Comparison of ENCODE assay signal across 8 mouse cellular contexts in the genomic region with DNA sequence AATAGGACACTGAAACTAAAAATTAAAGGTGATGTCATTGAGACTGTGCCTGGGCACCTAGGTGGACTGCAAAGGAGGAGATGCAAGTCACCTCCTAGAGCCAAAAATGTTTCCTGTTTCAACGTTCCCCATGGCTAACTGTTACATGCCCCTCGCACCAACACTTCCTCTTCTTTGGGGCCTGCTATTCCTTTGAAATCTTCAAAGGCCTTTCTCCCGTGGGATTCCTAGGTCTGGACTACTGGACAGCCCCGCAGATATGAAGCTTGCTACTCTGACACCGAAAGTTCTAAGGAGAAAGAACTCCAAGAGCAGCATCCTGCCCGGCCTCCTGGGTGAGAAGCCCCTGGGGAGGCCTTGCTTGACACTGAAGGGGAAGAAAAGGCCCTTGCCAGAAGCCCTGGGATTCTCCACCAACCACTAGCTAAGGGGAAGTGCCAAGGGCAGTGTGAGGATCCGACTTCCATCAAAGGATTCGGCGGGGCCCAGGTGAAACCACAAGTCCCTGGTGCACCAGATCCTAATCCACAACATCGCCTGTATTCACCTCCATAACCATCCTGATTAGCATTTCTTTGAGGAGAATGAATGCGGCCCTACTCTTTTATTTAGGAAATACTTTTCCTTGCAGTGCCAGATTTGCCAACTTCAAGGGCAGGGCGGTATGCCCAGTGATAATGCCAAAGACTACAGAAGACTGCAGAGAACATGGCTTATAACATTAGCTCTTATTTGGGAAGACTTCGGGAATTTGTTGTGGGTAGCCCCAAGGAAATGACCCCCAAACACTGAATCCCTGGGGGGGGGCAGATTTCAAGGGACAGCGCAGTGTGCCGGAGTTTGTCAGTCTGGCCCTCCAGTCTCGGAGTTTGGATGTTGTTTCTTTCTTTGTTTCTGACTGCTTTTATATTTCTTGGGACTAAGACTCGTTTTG. TPM values are rescaled to one million over a fixed set of nuclear protein-coding genes. Genes with fewer than 3 reads are reported as not detected.
DNase-seq lines count a peak whose midpoint lies in the region; ATAC-seq and TF ChIP-seq lines count a peak whose summit lies in the region.

No protein-coding gene starts in this region.

- intact Hi-C loops in heart, postnatal 36 days (cut with DNase I) = loop anchor here (5.0 kb wide), 1 partner anchor 64 kb away; no protein-coding TSS in a partner anchor

- no peak overlapping the region for H3K27ac ChIP-seq in liver, adult 2 months (replicated peaks; ENCODE audit: insufficient read depth, low read depth, low read length)
- no peak overlapping the region; the same call in 1 of the 2 replicates for H3K27ac ChIP-seq in lung, postnatal 0 days (ENCODE audit: low read length)
- H3K27ac ChIP-seq in stomach, postnatal 0 days (replicated peaks) = peak overlapping the region; percentile 78; the same call in 1 of the 2 replicates

- H3K9ac ChIP-seq in liver, adult 2 months (ENCODE audit: low read depth, low read length) = 0 out of 2 replicates have a peak overlapping the region, but pooled peaks have one; percentile 85
- H3K9ac ChIP-seq in lung, postnatal 0 days (replicated peaks; ENCODE audit: low read depth) = peak overlapping the region; percentile 49; the same call in 1 of the 2 replicates
- H3K9ac ChIP-seq in stomach, postnatal 0 days (ENCODE audit: low read length) = peak overlapping the region; percentile 80

- no peaks in the 10 kb centered on the region for H3K36me3 ChIP-seq in liver, adult 2 months (ENCODE audit: control insufficient read depth, insufficient read depth, low read length)
- no peaks in the 10 kb centered on the region for H3K36me3 ChIP-seq in lung, postnatal 0 days (ENCODE audit: insufficient read depth, low read length)
- H3K36me3 ChIP-seq in stomach, postnatal 0 days (ENCODE audit: control insufficient read depth, insufficient read depth, low read length) = no peaks in the 10 kb centered on the region

- DNase-seq in liver, adult 2 months (ENCODE audit: extremely low read depth, low read depth, low spot score) = no peak
- DNase-seq in liver = no peak
- peak; percentile 22 for DNase-seq in embryo, embryonic 9.5 days (ENCODE audit: extremely low spot score)
- peak; percentile 32 to 55 for DNase-seq in heart, postnatal 36 days
- DNase-seq in lung, postnatal 0 days (ENCODE audit: low spot score) = no peak
- DNase-seq in stomach, postnatal 0 days (ENCODE audit: low spot score) = no peak
- DNase-seq in layer of hippocampus, postnatal 36 days = no peak

- no peak for TF ChIP-seq CTCF in liver, adult 2 months (IDR thresholded peaks at IDR 0.05; ENCODE audit: low read depth, low read length)
- TF ChIP-seq CTCF in lung, postnatal 0 days (IDR thresholded peaks at IDR 0.05) = no peak
- no peak for TF ChIP-seq CTCF in stomach, postnatal 0 days (IDR thresholded peaks at IDR 0.05; ENCODE audit: low read depth)

- no peak for TF ChIP-seq EP300 in lung, postnatal 0 days (IDR thresholded peaks at IDR 0.05)
- no peak for TF ChIP-seq EP300 in stomach, postnatal 0 days (optimal IDR thresholded peaks at IDR 0.05)

- ATAC-seq in lung, postnatal 0 days = no peak
- no peak for ATAC-seq in stomach, postnatal 0 days (ENCODE audit: low FRiP score, low TSS enrichment)
- ATAC-seq in erythroblast, adult 5-6 weeks (replicated peaks; ENCODE audit: low FRiP score, poor library complexity, severe bottlenecking) = no peak

- peak overlapping the region; percentile 86 for H3K4me3 ChIP-seq in liver, adult 2 months (ENCODE audit: insufficient read depth, low read depth, low read length)
- H3K4me3 ChIP-seq in lung, postnatal 0 days (ENCODE audit: low read depth, low read length) = peak overlapping the region; percentile 53
- H3K4me3 ChIP-seq in stomach, postnatal 0 days (ENCODE audit: low read depth, low read length) = peak overlapping the region; percentile 77

- H3K9me3 ChIP-seq in lung, postnatal 0 days (ENCODE audit: low read length) = no peaks in the 10 kb centered on the region
- H3K9me3 ChIP-seq in stomach, postnatal 0 days (ENCODE audit: control insufficient read depth, low read length) = no peaks in the 10 kb centered on the region

- H3K4me1 ChIP-seq in liver, adult 2 months (ENCODE audit: control insufficient read depth, insufficient read depth, low read length) = peaks cover 11% of the 10 kb centered on the region
- H3K4me1 ChIP-seq in lung, postnatal 0 days (ENCODE audit: insufficient read depth, low read depth, low read length) = peaks cover 8% of the 10 kb centered on the region; the same call in 1 of the 2 replicates
- H3K4me1 ChIP-seq in stomach, postnatal 0 days (replicated peaks; ENCODE audit: control insufficient read depth, insufficient read depth) = no peaks in the 10 kb centered on the region

- no peak for TF ChIP-seq POLR2A in liver, adult 2 months (IDR thresholded peaks at IDR 0.05; ENCODE audit: extremely low read depth, insufficient read depth, low read length)

- peaks cover 5% of the 10 kb centered on the region; the same call in 1 of the 2 replicates for H3K79me2 ChIP-seq in liver, adult 2 months (ENCODE audit: control insufficient read depth, insufficient read depth, low read length)

- 55% methylated on average over 17 of the region's 17 CpGs for WGBS in liver, adult 2 months
- WGBS in lung, postnatal 0 days = 32% methylated on average over 17 of the region's 17 CpGs
- WGBS in stomach, postnatal 0 days = 42% methylated on average over 17 of the region's 17 CpGs

- no peaks in the 10 kb centered on the region for H3K27me3 ChIP-seq in liver, adult 2 months (ENCODE audit: control insufficient read depth, insufficient read depth, low read length)
- no peaks in the 10 kb centered on the region for H3K27me3 ChIP-seq in lung, postnatal 0 days (replicated peaks; ENCODE audit: insufficient read depth, low read length)
- no peaks in the 10 kb centered on the region for H3K27me3 ChIP-seq in stomach, postnatal 0 days (ENCODE audit: control insufficient read depth, insufficient read depth, low read length)

- peak overlapping the region; percentile 96 for H3K4me2 ChIP-seq in lung, postnatal 0 days (replicated peaks; ENCODE audit: low read depth, low read length)
- peak overlapping the region; percentile 95 for H3K4me2 ChIP-seq in stomach, postnatal 0 days (replicated peaks; ENCODE audit: low read depth)

RNA-seq across cellular contexts. Expression of a gene that starts 1.3 kb away (rescaled TPM):
- total RNA-seq in liver, adult 2 months (2014; rRNA removed) = 5.4 and 6.8 TPM in 2 replicates
- 2.2 and 3.5 TPM in 2 replicates for polyA plus RNA-seq in liver, adult 2 months (2012; rRNA removed)
- 10 to 100 TPM; 13.6 to 15.6 TPM for total RNA-seq in heart, postnatal 36 days (2021)
- 33.3 and 33.5 TPM in 2 replicates for polyA plus RNA-seq in lung, postnatal 0 days (2015; fragmentation: Nextera tagmentation; extraction: Ambion mirVana)
- 23.1 and 23.5 TPM in 2 replicates for polyA plus RNA-seq in stomach, postnatal 0 days (2015; fragmentation: Nextera tagmentation; extraction: Ambion mirVana)
- total RNA-seq in layer of hippocampus, postnatal 36 days (2021) = 10 to 100 TPM; 49.8 to 52.1 TPM
- total RNA-seq in erythroblast, adult 5-6 weeks (2015; ENCODE audit: low replicate concordance) = 10.2 and 15.6 TPM in 2 replicates
- 13.6 and 13.7 TPM in 2 replicates for total RNA-seq in erythroblast, adult 5-6 weeks (2017; ENCODE audit: low replicate concordance)

RNA-seq across cellular contexts. Expression of a gene that starts 11.1 kb away (rescaled TPM):
- total RNA-seq in liver, adult 2 months (2014; rRNA removed) = 12.6 and 15.1 TPM in 2 replicates
- polyA plus RNA-seq in liver, adult 2 months (2012; rRNA removed) = 13.1 and 15.1 TPM in 2 replicates
- total RNA-seq in heart, postnatal 36 days (2021) = 10 to 100 TPM; 40.8 to 48.8 TPM
- 21.2 and 26.5 TPM in 2 replicates for polyA plus RNA-seq in lung, postnatal 0 days (2015; fragmentation: Nextera tagmentation; extraction: Ambion mirVana)
- polyA plus RNA-seq in stomach, postnatal 0 days (2015; fragmentation: Nextera tagmentation; extraction: Ambion mirVana) = 14.2 and 15.3 TPM in 2 replicates
- total RNA-seq in layer of hippocampus, postnatal 36 days (2021) = 10 to 100 TPM; 35.7 to 36.9 TPM
- total RNA-seq in erythroblast, adult 5-6 weeks (2015; ENCODE audit: low replicate concordance) = 11.1 and 16.1 TPM in 2 replicates
- 9.4 and 14.5 TPM in 2 replicates for total RNA-seq in erythroblast, adult 5-6 weeks (2017; ENCODE audit: low replicate concordance)

Comparison
In these comparisons a context has a peak if more than half of its experiments do, and no peak if none do; other contexts are left out.
1. DNase-seq: peak in embryo, embryonic 9.5 days (single experiment) and heart, postnatal 36 days (2 of 2); none in liver, adult 2 months (single experiment), liver (single experiment), lung, postnatal 0 days (single experiment), stomach, postnatal 0 days (single experiment) and layer of hippocampus, postnatal 36 days (0 of 2).
2. Peak in every context shown above with its lines, with median percentiles within 50 percentile points of each other: H3K4me3 ChIP-seq and H3K9ac ChIP-seq.